Mouse (Mus musculus) spleen, postnatal 4 days (tissue): Measurements from ENCODE around the gene Aqp3.
"Not testable (repeated sequence)": the region's sequence is repeated elsewhere in the genome, so short reads cannot be mapped to it uniquely, and the experiment has no call there.

Experiments used
- DNase-seq, 2 experiments: peaks; one replicate each; pipeline ENCODE4 v3.0.0; 2022; ENCODE audit warnings: low spot score in 2 of 2

The Aqp3 gene

GRCm38 (mm10) chr4:41107440-41107839 lies 9.5 kb upstream of the Aqp3 start:
- DNase-seq: no peak

DNA sequence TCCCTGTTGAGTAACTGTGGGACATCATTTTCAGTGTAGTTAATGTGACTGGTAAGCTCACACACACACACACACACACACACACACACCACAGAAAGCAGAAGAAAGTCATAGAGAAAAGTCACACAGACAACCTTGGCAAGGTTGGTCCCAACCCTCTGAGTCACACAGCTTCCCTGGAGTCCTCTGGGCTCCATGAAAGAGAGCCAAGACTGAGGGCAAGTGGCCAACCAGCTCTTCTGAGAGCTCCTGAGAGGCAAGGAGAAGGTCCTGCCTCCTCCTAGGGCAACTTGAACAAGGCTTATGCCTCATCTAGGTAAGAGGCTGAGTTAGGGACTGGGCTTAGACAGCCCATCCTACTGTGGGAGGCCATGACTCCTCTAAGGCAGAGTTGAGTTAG lies 4.9 kb upstream of the Aqp3 start:
- no peak for DNase-seq

DNA sequence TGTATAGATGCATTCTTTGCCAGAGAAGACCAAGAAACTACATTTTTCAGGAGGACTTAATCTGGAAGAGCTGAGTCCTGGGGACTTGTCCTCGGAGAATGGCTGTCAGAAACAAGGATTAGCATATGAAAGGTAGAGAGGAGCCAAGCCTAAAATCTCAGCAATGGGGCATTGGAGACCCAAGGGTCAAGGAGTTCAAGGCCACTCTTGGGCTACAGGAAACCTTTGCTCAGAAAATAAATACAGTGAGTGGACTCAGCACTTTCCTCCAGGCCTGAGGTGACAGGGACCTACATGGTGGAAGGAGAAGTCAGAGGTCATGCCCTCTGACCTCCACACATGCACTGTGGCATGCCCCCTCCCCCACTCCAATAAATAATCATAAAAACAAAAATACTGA lies 3.0 kb upstream of the Aqp3 start:
- DNase-seq: no peak

- no peak for DNase-seq
Measured at GRCm38 (mm10) chr4:41098577-41098951, 581 bp upstream of the Aqp3 start.

- DNase-seq: no peak
Measured at GRCm38 (mm10) chr4:41097381-41097780, 602 bp downstream of the Aqp3 start.

- no peak for DNase-seq
Measured at GRCm38 (mm10) chr4:41096794-41097193, 1.2 kb downstream of the Aqp3 start.

DNA sequence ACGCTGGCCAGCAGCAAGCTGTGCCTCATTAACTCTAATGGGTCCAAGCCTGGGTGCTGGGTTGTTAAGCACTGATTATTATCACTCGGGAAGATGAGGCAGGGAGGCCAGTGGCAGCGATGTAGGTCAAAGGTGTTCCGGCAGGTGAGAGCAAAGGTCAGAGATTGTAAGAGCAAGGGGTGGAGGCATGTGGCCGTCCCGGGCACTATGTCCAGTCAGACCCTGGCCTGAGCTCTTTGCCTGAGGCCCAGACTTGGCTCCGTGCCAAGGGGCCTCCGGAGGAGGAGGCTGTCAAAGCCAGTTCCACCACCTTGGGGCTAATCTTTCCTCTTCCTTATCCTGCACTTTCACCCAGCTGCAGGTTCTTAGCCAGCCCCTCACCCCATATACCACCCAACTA lies 1.8 kb downstream of the Aqp3 start:
- DNase-seq: no peak

DNA sequence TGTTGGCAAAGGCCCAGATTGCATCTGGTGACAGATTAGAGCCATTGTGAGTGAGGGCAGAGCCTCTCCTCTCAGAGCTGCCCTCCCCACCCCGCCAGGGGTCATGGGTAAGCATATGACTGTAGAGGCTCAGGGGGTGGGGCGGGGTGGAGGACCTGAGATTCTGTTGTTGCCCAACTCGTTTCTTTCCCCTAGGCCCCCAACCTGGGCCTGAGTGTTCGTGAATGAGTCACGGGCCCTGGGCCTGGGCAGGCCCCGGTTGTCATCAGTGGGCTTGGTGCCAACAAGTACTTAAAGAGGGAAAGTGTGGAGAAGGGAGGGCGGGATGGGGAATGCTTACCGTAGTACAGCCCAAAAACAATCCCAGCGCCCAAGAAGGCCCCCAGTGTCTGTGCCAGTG lies 3.6 kb downstream of the Aqp3 start:
- no peak for DNase-seq

DNA sequence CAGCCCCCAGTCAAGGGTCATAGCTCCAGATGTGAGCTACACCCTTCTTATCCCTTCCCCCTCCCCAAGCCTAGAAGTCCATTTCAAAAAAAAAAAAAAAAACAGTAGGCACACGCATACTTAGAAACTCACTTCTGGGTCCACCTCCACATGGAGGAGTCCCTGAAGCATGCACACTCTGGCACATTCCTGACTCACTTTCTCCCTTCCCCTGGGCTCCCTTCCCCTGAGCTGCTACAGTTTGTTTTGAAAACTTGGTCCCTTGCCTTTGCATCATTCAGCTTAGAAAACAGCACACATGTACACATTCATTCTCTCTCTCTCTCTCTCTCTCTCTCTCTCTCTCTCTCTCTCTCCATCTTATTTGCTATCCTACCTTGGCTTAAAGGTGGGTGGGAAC lies 5.0 kb downstream of the Aqp3 start:
- DNase-seq: no peak

- no peak for DNase-seq
Measured at GRCm38 (mm10) chr4:41091391-41091790, 6.6 kb downstream of the Aqp3 start.

DNA sequence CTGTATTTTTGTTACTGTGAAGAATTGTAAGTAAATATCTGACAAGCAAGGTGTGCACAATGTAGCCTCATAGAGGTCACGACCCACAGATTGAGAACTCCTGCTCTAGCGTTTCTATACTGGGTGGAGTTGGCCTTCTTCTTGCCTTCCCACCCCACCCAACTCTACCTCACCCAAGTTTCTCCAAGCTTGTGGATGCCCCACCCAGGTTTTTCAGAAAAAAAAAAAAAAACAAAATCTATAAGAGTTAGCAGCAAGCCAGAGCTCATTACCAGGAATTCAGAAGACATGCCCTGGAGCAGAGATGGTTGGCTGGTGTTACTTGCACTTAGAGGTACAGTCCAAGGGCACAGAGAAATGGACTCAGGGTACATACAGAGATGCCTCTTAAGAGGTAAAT lies 8.3 kb downstream of the Aqp3 start:
- no peak for DNase-seq

- peak in 1 of 2 experiments; percentile 58 for DNase-seq
Measured at GRCm38 (mm10) chr4:41089189-41089588, 8.8 kb downstream of the Aqp3 start.

GRCm38 (mm10) chr4:41087459-41088298 lies 10.3 kb downstream of the Aqp3 start:
- peak; percentile 48 to 66 for DNase-seq

DNA sequence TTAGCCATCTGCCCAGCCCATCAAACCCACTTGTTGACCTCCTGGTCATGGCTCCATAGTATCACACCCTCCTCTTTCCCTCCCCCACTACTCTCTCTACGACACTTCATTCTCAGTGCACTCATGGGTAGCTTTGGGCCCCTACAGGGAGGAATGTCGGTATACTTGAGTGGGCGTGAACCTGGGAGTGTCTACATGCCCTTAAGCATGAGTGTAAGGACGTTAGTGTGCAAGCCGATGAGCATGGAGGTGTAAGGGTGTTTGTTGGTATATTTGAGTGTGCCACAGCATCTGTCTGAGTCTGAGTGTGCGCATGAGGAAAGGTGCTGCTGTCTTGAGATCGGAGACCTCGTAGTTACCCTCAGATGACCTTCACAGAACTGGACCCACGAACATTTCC lies 11.0 kb downstream of the Aqp3 start:
- DNase-seq: peak in 1 of 2 experiments; percentile 64

DNA sequence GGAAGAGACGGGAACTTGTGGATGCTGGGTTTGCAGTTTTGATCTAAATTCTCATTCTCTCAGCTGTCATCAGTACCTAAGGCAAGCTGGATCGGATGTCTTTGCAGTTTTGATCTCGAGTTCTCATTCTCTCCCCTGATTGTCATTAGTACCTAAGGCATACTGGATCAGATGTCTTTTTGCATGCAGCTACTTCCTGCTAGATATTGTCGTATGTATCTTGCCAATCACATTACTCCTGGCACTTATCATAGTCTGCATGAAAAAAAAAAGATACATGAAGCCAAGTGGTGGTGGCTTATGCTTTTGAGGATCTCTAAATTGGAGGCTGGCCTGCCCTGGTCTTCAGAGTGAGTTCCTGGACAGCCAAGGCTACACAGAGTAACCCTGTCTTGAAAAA lies 13.2 kb downstream of the Aqp3 start:
- DNase-seq: no peak

GRCm38 (mm10) chr4:41082803-41083202 lies 15.2 kb downstream of the Aqp3 start:
- not testable (repeated sequence) for DNase-seq

DNA sequence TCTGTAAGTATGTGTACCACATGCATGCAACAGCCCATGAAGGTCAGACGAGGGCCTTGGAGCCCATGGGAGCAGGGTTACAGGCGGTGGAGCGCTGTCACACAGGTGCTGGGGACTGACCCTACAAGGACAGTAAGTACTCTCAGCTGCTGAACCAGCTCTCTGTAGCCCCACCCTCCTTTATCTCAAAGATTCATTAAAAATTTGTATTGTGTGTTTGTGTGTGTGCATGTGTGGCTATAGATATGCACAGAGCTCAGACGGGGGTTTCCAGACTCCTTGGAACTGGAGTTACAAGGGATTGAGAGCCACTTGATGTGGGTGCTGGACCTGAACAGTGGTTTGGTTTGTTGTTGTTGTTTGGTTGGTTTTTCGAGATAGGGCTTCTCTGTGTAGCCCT lies 16.2 kb downstream of the Aqp3 start:
- DNase-seq: peak in 1 of 2 experiments; percentile 61

GRCm38 (mm10) chr4:41078726-41079125 lies 19.3 kb downstream of the Aqp3 start:
- no peak for DNase-seq

DNA sequence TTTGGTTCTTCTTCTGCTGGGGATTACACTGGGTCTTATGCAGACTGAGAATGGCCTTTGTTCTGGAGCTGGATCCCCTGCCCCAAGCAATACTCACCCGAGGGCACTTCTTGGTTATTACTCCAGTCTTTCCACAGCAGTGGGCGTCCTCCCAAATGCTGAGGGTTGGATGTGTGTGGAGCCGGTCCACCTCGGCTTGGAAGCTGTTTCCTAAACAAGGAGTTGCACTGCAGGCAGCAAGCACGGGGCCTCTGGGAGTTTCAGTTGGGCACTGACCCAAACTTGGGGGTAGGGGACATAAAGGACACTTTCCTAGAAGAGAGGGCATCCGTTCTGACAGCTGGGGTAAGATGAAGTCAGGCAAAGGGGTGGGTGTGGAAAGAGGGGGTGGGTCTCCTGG lies 23.5 kb downstream of the Aqp3 start:
- no peak for DNase-seq

- DNase-seq: no peak
Measured at GRCm38 (mm10) chr4:41073008-41073817, 24.8 kb downstream of the Aqp3 start.

- no peak for DNase-seq
Measured at GRCm38 (mm10) chr4:41071500-41072429, 26.2 kb downstream of the Aqp3 start.

- DNase-seq: no peak
Measured at GRCm38 (mm10) chr4:41065196-41065595, 32.8 kb downstream of the Aqp3 start.
